7 mouse cellular contexts compared by ENCODE assay signal in the genomic region with DNA sequence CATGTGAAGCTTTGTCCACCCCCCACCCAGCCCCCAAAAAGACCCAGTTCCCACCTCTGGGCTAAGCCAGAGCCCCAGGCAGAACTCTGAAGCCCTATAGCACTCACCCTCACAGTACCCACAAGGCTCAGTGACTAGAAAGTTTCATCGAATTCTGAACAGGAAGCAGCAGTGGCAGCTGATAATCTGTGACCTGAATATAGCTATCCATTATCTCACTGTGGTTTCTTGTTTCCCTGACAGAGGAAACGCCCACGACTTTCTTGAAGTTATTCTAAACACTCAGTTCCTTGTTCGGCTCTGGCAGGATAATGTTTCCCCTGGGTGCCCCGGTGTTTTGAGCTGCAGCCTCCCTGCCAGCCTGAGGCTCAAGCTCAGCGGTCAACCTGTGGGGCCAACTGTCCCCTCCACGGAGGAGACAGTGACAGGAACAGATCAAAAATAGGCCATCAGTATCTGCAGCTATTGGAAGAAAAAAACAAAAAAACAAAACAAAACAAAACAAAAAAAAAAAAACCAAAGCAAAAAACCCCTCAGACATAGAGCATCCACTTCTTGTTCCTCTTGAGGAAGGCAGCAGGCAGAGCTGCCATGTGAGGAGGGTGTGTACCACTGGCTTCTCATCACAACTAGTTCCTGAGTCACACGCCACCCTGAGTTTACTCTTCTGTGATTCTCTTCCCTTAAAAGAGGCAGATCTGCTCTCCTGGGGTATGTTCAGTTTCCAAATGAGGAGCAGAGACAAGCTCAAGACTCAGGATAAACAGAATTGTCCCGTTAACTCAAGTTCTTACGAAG. TPM values are rescaled to one million over a fixed set of nuclear protein-coding genes. Genes with fewer than 3 reads are reported as not detected.
DNase-seq lines count a peak whose midpoint lies in the region; ATAC-seq and TF ChIP-seq lines count a peak whose summit lies in the region.

No protein-coding gene starts in this region.

- dilution Hi-C loops in CH12.LX (cut with MboI; ENCODE audit: extremely low pct_ligation_motif_present, extremely low pct_unique_long_range_greater_than_20kb, low sequenced_read_pairs), result no loop called here

- H3K9me3 ChIP-seq in CH12.LX (replicated peaks; ENCODE audit: low read length), result no peaks in the 10 kb centered on the region
- H3K9me3 ChIP-seq in limb, embryonic 11.5 days (ENCODE audit: control insufficient read depth, low read length), result no peaks in the 10 kb centered on the region
- no peaks in the 10 kb centered on the region for H3K9me3 ChIP-seq in hindbrain, postnatal 0 days (ENCODE audit: low read length)

- TF ChIP-seq RAD21 in CH12.LX (IDR thresholded peaks at IDR 0.05; ENCODE audit: low read depth, low read length), result no peak; the same call in 1 of the 2 replicates

- WGBS in limb, embryonic 11.5 days, result 46% methylated on average over 10 of the region's 10 CpGs
- WGBS in hindbrain, postnatal 0 days, result 33% methylated on average over 10 of the region's 10 CpGs

- no peaks in the 10 kb centered on the region for H3K27me3 ChIP-seq in CH12.LX (replicated peaks)
- H3K27me3 ChIP-seq in limb, embryonic 11.5 days (ENCODE audit: control insufficient read depth, insufficient read depth, low read length), result no peaks in the 10 kb centered on the region
- no peaks in the 10 kb centered on the region for H3K27me3 ChIP-seq in hindbrain, postnatal 0 days (ENCODE audit: insufficient read depth, low read length)

- peak; percentile 74 to 75 for DNase-seq in B cell, adult 2 months
- peak; percentile 87 for DNase-seq in CH12.LX (ENCODE audit: extremely low read depth)
- DNase-seq in limb, embryonic 11.5 days (ENCODE audit: low spot score), result peak; percentile 30
- peak; percentile 62 for DNase-seq in mesoderm, embryonic 11.5 days (ENCODE audit: low read depth, low spot score)
- peak; percentile 27 to 46 for DNase-seq in thymus, postnatal 36 days
- no peak for DNase-seq in hindbrain, postnatal 0 days (ENCODE audit: low spot score)

- peak overlapping the region; percentile 34; the same call in 1 of the 2 replicates for H3K9ac ChIP-seq in CH12.LX (ENCODE audit: insufficient read depth, low read depth)
- no peak overlapping the region for H3K9ac ChIP-seq in limb, embryonic 11.5 days (ENCODE audit: low read length)
- H3K9ac ChIP-seq in hindbrain, postnatal 0 days (replicated peaks; ENCODE audit: low read length), result no peak overlapping the region

- no peak for TF ChIP-seq CTCF in CH12.LX (conservative IDR thresholded peaks at IDR 0.05 in 1 of 2, IDR thresholded peaks at IDR 0.05 in 1 of 2; ENCODE audit: low read depth in 2 of 2, low read length in 2 of 2)
- TF ChIP-seq CTCF in hindbrain, postnatal 0 days (IDR thresholded peaks at IDR 0.05; ENCODE audit: low read depth), result no peak

- in situ Hi-C loops in CH12.LX (cut with MboI; ENCODE audit: low pct_ligation_motif_present, low pct_unique_long_range_greater_than_20kb, low sequenced_read_pairs), result loop anchor here (10.0 kb wide), 1 partner anchor 110 kb away; no protein-coding TSS in a partner anchor

- peak; percentile 54 for TF ChIP-seq POLR2A in CH12.LX (IDR thresholded peaks at IDR 0.05; ENCODE audit: low read depth, low read length)

- H3K4me3 ChIP-seq in CH12.LX (replicated peaks in 1 of 3; ENCODE audit: low read depth in 2 of 3, low read length in 2 of 3, poor library complexity in 1 of 3), result peak overlapping the region in 1 of 3 experiments; percentile 35
- H3K4me3 ChIP-seq in limb, embryonic 11.5 days (ENCODE audit: low read depth, low read length), result no peak overlapping the region
- no peak overlapping the region for H3K4me3 ChIP-seq in hindbrain, postnatal 0 days (ENCODE audit: low read length)

- no peaks in the 10 kb centered on the region for H3K36me3 ChIP-seq in CH12.LX (replicated peaks in 1 of 2; ENCODE audit: control insufficient read depth in 1 of 2, insufficient read depth in 1 of 2, low read length in 1 of 2)
- H3K36me3 ChIP-seq in limb, embryonic 11.5 days (ENCODE audit: control insufficient read depth, insufficient read depth, low read length), result no peaks in the 10 kb centered on the region
- no peaks in the 10 kb centered on the region for H3K36me3 ChIP-seq in hindbrain, postnatal 0 days (ENCODE audit: insufficient read depth, low read length)

- peak overlapping the region; percentile 67 for H3K27ac ChIP-seq in CH12.LX (ENCODE audit: insufficient read depth, low read depth)
- no peak overlapping the region for H3K27ac ChIP-seq in limb, embryonic 11.5 days (replicated peaks; ENCODE audit: low read depth, low read length)
- no peak overlapping the region for H3K27ac ChIP-seq in hindbrain, postnatal 0 days

- peak overlapping the region; percentile 46 for H3K4me2 ChIP-seq in CH12.LX (ENCODE audit: insufficient read depth, low read depth, poor library complexity, severe bottlenecking)
- no peak overlapping the region for H3K4me2 ChIP-seq in limb, embryonic 11.5 days (ENCODE audit: low read depth, severe bottlenecking)
- no peak overlapping the region for H3K4me2 ChIP-seq in hindbrain, postnatal 0 days (ENCODE audit: low read depth, low read length)

- TF ChIP-seq EP300 in CH12.LX (IDR thresholded peaks at IDR 0.05; ENCODE audit: low read length), result peak; percentile 90

- H3K79me2 ChIP-seq in CH12.LX (replicated peaks; ENCODE audit: control insufficient read depth, extremely low read depth, insufficient read depth, poor library complexity, severe bottlenecking), result no peaks in the 10 kb centered on the region

- ATAC-seq in granulocyte monocyte progenitor cell, adult 5-6 weeks (replicated peaks; ENCODE audit: poor library complexity, severe bottlenecking), result peak; percentile 85
- ATAC-seq in limb, embryonic 11.5 days (ENCODE audit: insufficient number of reproducible peaks, low FRiP score, low TSS enrichment, low read depth), result no peak
- no peak for ATAC-seq in hindbrain, postnatal 0 days

- H3K4me1 ChIP-seq in CH12.LX (ENCODE audit: control insufficient read depth in 1 of 2, insufficient read depth in 2 of 2), result peaks cover 6 to 38% of the 10 kb centered on the region in 2 experiments; a peak in 3 of 4 replicates
- no peaks in the 10 kb centered on the region for H3K4me1 ChIP-seq in limb, embryonic 11.5 days (ENCODE audit: control insufficient read depth, insufficient read depth, low read length)
- H3K4me1 ChIP-seq in hindbrain, postnatal 0 days (ENCODE audit: insufficient read depth, low read length), result no peaks in the 10 kb centered on the region

TF ChIP-seq in CH12.LX, 34 proteins besides CTCF, POLR2A, EP300 and RAD21 (continues in another document):
- TF ChIP-seq TBP (conservative IDR thresholded peaks at IDR 0.05; ENCODE audit: low read depth, low read length), result no peak
- TF ChIP-seq USF1 (IDR thresholded peaks at IDR 0.05; ENCODE audit: low read depth, low read length), result no peak
- peak; percentile 50; the same call in 1 of the 2 replicates for TF ChIP-seq MXI1 (IDR thresholded peaks at IDR 0.05; ENCODE audit: low read depth, low read length)
- TF ChIP-seq ZMIZ1 (IDR thresholded peaks at IDR 0.05; ENCODE audit: low read depth, low read length), result peak; percentile 72
- TF ChIP-seq CHD1 (IDR thresholded peaks at IDR 0.05; ENCODE audit: low read depth, low read length), result peak; percentile 43; the same call in 1 of the 2 replicates
- peak; percentile 65 for TF ChIP-seq MAX (IDR thresholded peaks at IDR 0.05; ENCODE audit: low read length)
- no peak for TF ChIP-seq GABPA (IDR thresholded peaks at IDR 0.05; ENCODE audit: insufficient replicate concordance, low read depth, low read length)
- no peak for TF ChIP-seq UBTF (IDR thresholded peaks at IDR 0.05; ENCODE audit: low read depth, low read length)
- peak; percentile 74 for TF ChIP-seq ELF1 (IDR thresholded peaks at IDR 0.05; ENCODE audit: low read depth, low read length)
- peak; percentile 91 for TF ChIP-seq ETS1 (conservative IDR thresholded peaks at IDR 0.05; ENCODE audit: low read depth, low read length)
- no peak for TF ChIP-seq E2F4 (IDR thresholded peaks at IDR 0.05; ENCODE audit: insufficient replicate concordance, low read depth, low read length)
- TF ChIP-seq SMC3 (IDR thresholded peaks at IDR 0.05; ENCODE audit: low read depth, low read length), result peak; percentile 7; the same call in 1 of the 2 replicates
- TF ChIP-seq JUND (conservative IDR thresholded peaks at IDR 0.05; ENCODE audit: low read depth, low read length), result peak; percentile 70
- TF ChIP-seq POLR2AphosphoS2 (IDR thresholded peaks at IDR 0.05; ENCODE audit: low read depth, low read length), result no peak
- TF ChIP-seq MAFK (IDR thresholded peaks at IDR 0.05; ENCODE audit: insufficient replicate concordance, low read length), result 0 out of 2 replicates have a peak, but pooled peaks have one; percentile 44
- TF ChIP-seq MEF2A (IDR thresholded peaks at IDR 0.05; ENCODE audit: borderline replicate concordance, low read depth, low read length), result peak; percentile 90
- peak; percentile 56; the same call in 1 of the 2 replicates for TF ChIP-seq JUN (IDR thresholded peaks at IDR 0.05; ENCODE audit: insufficient read depth, low read depth, low read length)
- no peak for TF ChIP-seq MYC (IDR thresholded peaks at IDR 0.05; ENCODE audit: low read depth, low read length)
- peak; percentile 91 for TF ChIP-seq SIN3A (IDR thresholded peaks at IDR 0.05; ENCODE audit: low read length)
- peak; percentile 56; the same call in 1 of the 2 replicates for TF ChIP-seq IRF4 (IDR thresholded peaks at IDR 0.05; ENCODE audit: low read depth, low read length)
- peak; percentile 53; the same call in 1 of the 2 replicates for TF ChIP-seq CHD2 (IDR thresholded peaks at IDR 0.05; ENCODE audit: low read length)

RNA-seq across cellular contexts. Expression of gene Vcl, which starts 43.9 kb away (rescaled TPM):
- 2.1 and 2.6 TPM in 2 replicates for total RNA-seq in CH12.LX (2012; rRNA removed)
- total RNA-seq in CH12.LX (2014; rRNA removed), result 3.9 and 4.6 TPM in 2 replicates
- 4.5 and 7.1 TPM in 2 replicates for polyA plus RNA-seq in CH12.LX (2012; ENCODE audit: insufficient read length, low read depth)
- 29.0 and 29.8 TPM in 2 replicates for total RNA-seq in granulocyte monocyte progenitor cell, adult 5-6 weeks (2014; fragmentation: Nextera tagmentation)
- 25.2 and 25.4 TPM in 2 replicates for total RNA-seq in granulocyte monocyte progenitor cell, adult 5-6 weeks (2017)
- polyA plus RNA-seq in limb, embryonic 11.5 days (2014; fragmentation: Nextera tagmentation; extraction: Ambion mirVana), result 45.6 and 50.4 TPM in 2 replicates
- total RNA-seq in hindbrain, postnatal 0 days (2014; rRNA removed), result 24.3 and 26.5 TPM in 2 replicates
- polyA plus RNA-seq in hindbrain, postnatal 0 days (2015; fragmentation: Nextera tagmentation; extraction: Ambion mirVana), result 9.8 and 10.4 TPM in 2 replicates

RNA-seq across cellular contexts. Expression of gene Plau, which starts 48.8 kb away (rescaled TPM):
- total RNA-seq in CH12.LX (2012; rRNA removed) (2.4 and 3.2 TPM in 2 replicates), CH12.LX (2014; rRNA removed) (1.4 and 1.8 TPM in 2 replicates)
- polyA plus RNA-seq in CH12.LX (2012; ENCODE audit: insufficient read length, low read depth), result 2.8 TPM in 2 replicates
- total RNA-seq in granulocyte monocyte progenitor cell, adult 5-6 weeks (2014; fragmentation: Nextera tagmentation), result 2.9 and 4.2 TPM in 2 replicates
- total RNA-seq in granulocyte monocyte progenitor cell, adult 5-6 weeks (2017), result 7.5 and 9.1 TPM in 2 replicates
- polyA plus RNA-seq in limb, embryonic 11.5 days (2014; fragmentation: Nextera tagmentation; extraction: Ambion mirVana), result 0.69 and 1.0 TPM in 2 replicates
- 1.2 and 1.4 TPM in 2 replicates for total RNA-seq in hindbrain, postnatal 0 days (2014; rRNA removed)
- 0.26 and 0.39 TPM in 2 replicates for polyA plus RNA-seq in hindbrain, postnatal 0 days (2015; fragmentation: Nextera tagmentation; extraction: Ambion mirVana)
